10 mouse cellular contexts compared by ENCODE assay signal in the genomic region with DNA sequence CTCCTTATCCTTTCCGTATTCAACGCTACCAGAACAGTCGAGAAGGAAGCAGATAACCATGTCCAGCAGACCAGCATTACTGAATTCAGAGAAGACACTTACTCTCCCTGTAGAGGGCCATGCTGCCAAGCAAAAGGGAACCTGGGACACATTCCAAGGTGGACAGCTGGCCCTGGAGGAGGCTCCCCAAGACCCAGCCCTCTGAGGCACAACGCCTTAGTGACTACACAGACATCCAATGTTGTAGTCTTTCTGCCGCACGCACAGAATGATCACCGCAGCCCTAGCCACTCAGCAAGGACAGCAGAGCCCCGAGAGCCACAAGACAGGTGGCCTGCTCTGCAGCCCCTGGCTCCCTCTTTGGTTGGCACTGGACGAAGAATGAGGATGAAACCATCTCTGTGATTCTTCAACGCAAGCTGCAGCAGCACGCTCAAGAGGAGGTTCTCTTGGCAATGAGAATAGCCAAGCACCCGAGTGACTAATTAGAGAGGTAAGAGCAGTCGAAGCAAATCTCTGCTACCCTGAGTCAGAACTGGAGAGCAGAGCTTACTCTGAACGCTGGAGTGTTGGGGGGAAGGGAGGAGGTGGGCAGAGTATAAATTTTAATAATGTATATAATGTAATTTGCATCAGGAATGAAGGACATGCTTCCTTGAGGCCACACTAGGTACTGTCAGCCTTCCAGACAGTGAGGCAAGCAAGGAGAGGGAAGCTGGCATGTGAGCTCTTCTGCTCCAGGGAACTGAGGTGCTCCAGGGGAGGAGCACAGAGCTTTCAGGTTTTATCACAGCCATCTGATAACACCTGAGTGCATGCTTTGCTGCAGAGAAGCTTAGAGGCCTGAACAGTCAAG.
A peak's percentile ranks its signal among the peaks of the same experiment; 100 is the strongest.
DNase-seq lines count a peak whose midpoint lies in the region; ATAC-seq lines count a peak whose summit lies in the region.
"Had no signal": no experiment of that assay in that cellular context is flagged by ENCODE, and none has a peak within 500 bp of the region (broad histone marks: within the 10 kb centered on the region; RNA-seq: fewer than 3 reads in every experiment).

No protein-coding gene starts in this region.

- no peaks in the 10 kb centered on the region for H3K36me3 ChIP-seq in hindbrain, embryonic 13.5 days
- H3K36me3 ChIP-seq in hindbrain, embryonic 10.5 days = peaks cover 11% of the 10 kb centered on the region; the same call in 1 of the 2 replicates
- no peaks in the 10 kb centered on the region for H3K36me3 ChIP-seq in limb, embryonic 10.5 days

- no peak for DNase-seq in hindbrain, embryonic 10.5 days (ENCODE audit: low spot score)
- peak; percentile 95 for DNase-seq in cerebellum, adult 9-10 months
- DNase-seq in heart, adult 8-10 months (ENCODE audit: low spot score) = peak; percentile 30
- DNase-seq in limb, embryonic 10.5 days (ENCODE audit: low spot score) = no peak
- no peak for DNase-seq in kidney, adult 18-20 months
- no peak for DNase-seq in spleen, postnatal 10 days (ENCODE audit: low spot score in 2 of 2)
- no peak for DNase-seq in lung, adult 18-20 months
- DNase-seq: kidney, postnatal 4 days had no signal

- no peak overlapping the region for H3K4me2 ChIP-seq in hindbrain, embryonic 13.5 days

- no peak for ATAC-seq in hindbrain, embryonic 13.5 days (ENCODE audit: low FRiP score)
- ATAC-seq: CD4-positive, CD25-positive, alpha-beta regulatory T cell, adult 4 months had no signal

- H3K9me3 ChIP-seq in hindbrain, embryonic 13.5 days = no peaks in the 10 kb centered on the region
- no peaks in the 10 kb centered on the region for H3K9me3 ChIP-seq in hindbrain, embryonic 10.5 days
- no peaks in the 10 kb centered on the region for H3K9me3 ChIP-seq in limb, embryonic 10.5 days (replicated peaks)

- 83% methylated on average over 14 of the region's 14 CpGs for WGBS in hindbrain, embryonic 13.5 days
- WGBS in hindbrain, embryonic 10.5 days = 90% methylated on average over 14 of the region's 14 CpGs
- 90% methylated on average over 14 of the region's 14 CpGs for WGBS in limb, embryonic 10.5 days

- H3K4me1 ChIP-seq in hindbrain, embryonic 13.5 days (replicated peaks) = peaks cover 28% of the 10 kb centered on the region
- H3K4me1 ChIP-seq in hindbrain, embryonic 10.5 days (replicated peaks) = peaks cover 14% of the 10 kb centered on the region; the same call in 1 of the 2 replicates
- H3K4me1 ChIP-seq in limb, embryonic 10.5 days = peaks cover 27% of the 10 kb centered on the region

- H3K27me3 ChIP-seq in hindbrain, embryonic 13.5 days = no peaks in the 10 kb centered on the region
- H3K27me3 ChIP-seq in hindbrain, embryonic 10.5 days (ENCODE audit: insufficient read depth, poor library complexity, severe bottlenecking) = peaks cover 4% of the 10 kb centered on the region; the same call in 1 of the 2 replicates
- H3K27me3 ChIP-seq in limb, embryonic 10.5 days (ENCODE audit: low read depth, poor library complexity, severe bottlenecking) = 0 out of 2 replicates have a peak, but pooled peaks cover 6% of the 10 kb centered on the region

- H3K9ac ChIP-seq in hindbrain, embryonic 13.5 days = no peak overlapping the region

- no peak overlapping the region for H3K4me3 ChIP-seq in hindbrain, embryonic 13.5 days
- no peak overlapping the region for H3K4me3 ChIP-seq in hindbrain, embryonic 10.5 days
- H3K4me3 ChIP-seq in limb, embryonic 10.5 days = no peak overlapping the region

- H3K27ac ChIP-seq in hindbrain, embryonic 13.5 days = peak overlapping the region; percentile 56; the same call in 1 of the 2 replicates
- H3K27ac ChIP-seq in hindbrain, embryonic 10.5 days = no peak overlapping the region
- H3K27ac ChIP-seq in limb, embryonic 10.5 days = peak overlapping the region; percentile 4

Comparison
In these comparisons a context has a peak if more than half of its experiments do, and no peak if none do; other contexts are left out.
1. DNase-seq: peak in cerebellum, adult 9-10 months (single experiment) and heart, adult 8-10 months (single experiment); none in hindbrain, embryonic 10.5 days (single experiment), limb, embryonic 10.5 days (single experiment), kidney, adult 18-20 months (single experiment), spleen, postnatal 10 days (0 of 2) and lung, adult 18-20 months (0 of 2).